Mouse (Mus musculus) cerebellum, adult 11 months (tissue): Measurements from ENCODE around the gene Ngfr.
"Not testable (repeated sequence)": the region's sequence is repeated elsewhere in the genome, so short reads cannot be mapped to it uniquely, and the experiment has no call there.

Experiments
- DNase-seq: peaks from one replicate; pipeline ENCODE4 v3.0.0; 2022

The Ngfr gene

GRCm38 (mm10) chr11:95587423-95587951 is at the start of gene Ngfr:
Gene Ngfr (minus strand): TSS chr11:95587735.
- no peak for DNase-seq

DNA sequence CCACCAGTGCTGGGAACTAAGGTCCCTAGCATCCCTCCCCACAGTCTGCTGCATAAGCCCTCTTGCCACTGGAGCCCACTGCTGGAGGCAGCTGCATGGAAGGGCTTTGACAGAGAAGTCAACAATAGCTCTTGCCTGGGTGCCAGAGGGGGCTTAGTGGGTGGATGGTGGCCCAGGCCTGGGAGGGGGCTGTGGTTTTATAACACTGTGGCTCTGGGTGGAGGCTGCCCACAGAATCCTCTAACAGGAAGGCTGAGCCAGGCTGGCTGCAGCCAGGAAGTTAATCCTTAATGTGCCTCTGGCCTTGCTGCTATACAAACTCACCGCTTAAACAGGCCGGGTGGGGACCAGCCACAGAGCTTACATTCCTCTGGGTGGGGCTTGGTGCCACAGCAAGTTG is 47.5 kb upstream of the Ngfr start:
- DNase-seq = no peak

DNA sequence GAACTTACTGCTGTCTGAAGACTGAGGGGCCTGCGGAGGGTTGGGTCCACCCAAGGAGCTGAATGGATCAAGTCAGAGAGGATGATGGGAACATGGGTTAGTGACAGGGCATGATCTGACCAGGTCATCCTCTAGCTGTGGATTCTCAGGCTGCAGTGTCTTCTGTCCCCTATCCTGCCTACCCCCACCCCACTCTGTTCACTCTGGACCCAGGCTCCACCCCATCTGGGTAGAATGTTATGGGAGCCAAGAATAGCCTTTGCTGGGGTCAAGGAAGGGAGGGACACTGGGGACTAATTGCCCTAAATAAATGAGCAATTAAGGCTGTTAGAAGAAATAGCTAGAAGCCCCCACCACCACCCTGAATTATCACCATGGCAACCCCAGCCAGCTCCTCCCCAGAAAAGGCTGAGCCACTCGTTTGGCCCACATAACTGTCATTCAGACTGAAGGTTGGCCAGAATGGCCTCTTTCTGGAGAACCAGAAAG is 46.0 kb upstream of the Ngfr start:
- DNase-seq = no peak

DNA sequence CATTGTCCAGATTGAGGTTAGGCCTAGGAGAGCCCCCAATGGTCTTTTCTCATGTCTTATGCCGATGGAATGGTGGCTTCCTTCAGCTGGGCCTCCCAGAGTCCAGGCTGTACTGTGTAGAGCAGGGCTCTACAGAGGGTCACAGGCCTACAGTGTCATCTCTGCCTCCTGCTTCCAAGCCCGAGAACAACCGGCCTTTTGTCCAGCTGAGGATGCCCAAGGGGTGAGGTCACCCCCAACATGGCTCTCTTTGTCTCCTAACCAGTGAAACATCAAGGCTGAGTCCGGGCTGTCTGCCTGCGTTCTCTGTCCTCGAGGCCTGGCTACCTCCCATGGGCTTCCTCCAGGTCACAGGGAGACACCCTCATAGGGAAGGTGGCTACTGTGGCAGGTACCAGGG is 44.9 kb upstream of the Ngfr start:
- DNase-seq = no peak

DNA sequence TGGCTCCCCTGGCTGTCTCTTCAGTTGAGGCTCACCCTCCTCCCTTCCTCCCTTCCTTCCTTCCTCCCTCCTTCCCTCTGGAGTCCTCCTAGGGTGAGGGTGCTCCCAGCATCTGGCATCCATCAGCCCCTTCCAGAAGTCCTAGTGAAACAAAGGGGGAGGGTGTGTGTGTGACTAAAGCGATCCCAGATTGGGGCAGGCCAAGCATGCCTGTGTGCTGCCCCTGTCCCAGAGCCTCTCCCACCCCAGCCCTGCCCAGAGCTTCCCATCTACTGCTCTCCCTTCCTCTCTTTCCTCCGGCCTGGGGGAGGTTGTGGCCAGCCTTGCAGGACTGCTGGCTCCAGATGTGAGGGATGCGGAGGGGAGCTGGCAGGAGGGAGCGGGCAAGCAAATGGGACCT is 43.8 kb upstream of the Ngfr start:
- no peak for DNase-seq

GRCm38 (mm10) chr11:95630558-95630957 is 43.0 kb upstream of the Ngfr start:
- no peak for DNase-seq

- no peak for DNase-seq
Measured at GRCm38 (mm10) chr11:95622426-95622825, 34.9 kb upstream of the Ngfr start.

DNA sequence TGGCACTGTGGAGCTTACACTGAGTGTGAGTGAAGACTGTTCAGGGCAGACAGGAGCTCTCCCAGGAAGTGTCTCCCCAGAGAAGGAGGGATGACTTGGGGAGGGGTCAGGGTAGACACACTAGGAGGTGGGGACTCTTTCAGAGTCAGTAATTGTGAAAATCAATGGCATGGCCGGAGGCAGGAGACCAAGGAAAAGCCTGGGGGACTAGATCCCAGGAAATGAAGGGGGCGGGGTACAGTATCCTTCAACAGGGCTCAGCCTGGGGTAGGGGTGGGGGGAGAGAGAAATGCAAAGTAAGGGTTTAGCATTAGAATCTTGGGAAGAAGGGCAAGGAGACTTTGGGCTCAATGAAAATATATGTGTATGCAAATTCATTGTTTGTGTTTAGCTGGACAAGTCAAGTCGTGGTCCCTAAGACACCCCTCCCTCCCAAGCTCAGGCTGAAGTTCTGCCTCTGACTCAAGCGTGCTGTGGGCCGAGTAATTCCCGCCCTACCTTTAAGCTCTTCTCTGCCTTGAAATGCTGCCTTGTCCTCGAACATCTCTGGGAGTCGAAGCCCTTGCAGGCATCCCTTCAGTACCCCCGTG is 34.1 kb upstream of the Ngfr start:
- no peak for DNase-seq

- no peak for DNase-seq
Measured at GRCm38 (mm10) chr11:95621010-95621409, 33.5 kb upstream of the Ngfr start.

- DNase-seq = no peak
Measured at GRCm38 (mm10) chr11:95619886-95620444, 32.4 kb upstream of the Ngfr start.

DNA sequence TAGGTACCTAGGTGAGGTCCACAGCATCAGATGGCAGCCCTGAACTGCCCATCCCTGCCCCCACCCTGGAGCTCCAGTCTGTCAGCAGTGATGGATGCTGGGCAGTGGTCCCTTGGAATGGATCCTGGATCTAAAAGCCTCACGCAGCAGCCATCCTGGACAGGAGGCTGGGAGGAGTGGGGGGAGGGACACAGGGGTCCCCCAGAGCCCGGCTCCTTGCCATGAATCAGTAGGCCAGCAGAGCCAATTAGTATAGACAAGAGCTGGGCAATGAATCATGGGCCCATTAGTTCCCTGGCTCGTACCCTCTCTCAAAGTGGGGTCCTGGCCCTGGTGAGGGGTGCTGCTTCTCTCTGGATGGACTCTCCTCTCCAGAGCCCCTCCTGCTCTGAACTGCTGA is 31.5 kb upstream of the Ngfr start:
- DNase-seq = no peak

GRCm38 (mm10) chr11:95617785-95618465 is 30.4 kb upstream of the Ngfr start:
- no peak for DNase-seq

- no peak for DNase-seq
Measured at GRCm38 (mm10) chr11:95614739-95615138, 27.2 kb upstream of the Ngfr start.

- no peak for DNase-seq
Measured at GRCm38 (mm10) chr11:95611283-95611682, 23.7 kb upstream of the Ngfr start.

DNA sequence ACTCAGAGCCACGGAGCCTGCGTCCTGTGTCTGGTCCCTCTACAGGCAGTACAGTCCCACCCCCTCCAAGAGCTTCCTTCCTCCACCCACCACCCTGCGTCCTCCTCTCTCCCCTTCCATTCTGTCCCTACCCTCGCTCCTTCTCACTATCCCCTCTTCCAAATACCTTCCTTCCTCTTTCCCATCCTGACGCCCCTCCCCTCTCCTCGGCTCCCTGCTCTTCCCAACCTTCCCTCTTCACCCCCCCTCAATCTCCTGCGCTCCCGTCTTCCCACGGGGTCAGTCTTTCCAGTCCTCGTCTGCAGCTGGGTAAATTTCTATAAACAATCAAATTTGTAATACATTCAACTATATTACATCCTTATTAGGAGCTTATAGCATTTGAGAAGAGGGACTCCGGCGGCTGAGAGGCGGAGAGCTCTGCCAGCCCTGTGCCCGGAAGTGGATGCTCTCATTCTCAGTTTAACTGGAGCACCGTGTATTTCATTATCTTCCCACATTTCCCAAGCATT is 22.9 kb upstream of the Ngfr start:
- DNase-seq = no peak

- no peak for DNase-seq
Measured at GRCm38 (mm10) chr11:95609924-95610323, 22.4 kb upstream of the Ngfr start.

GRCm38 (mm10) chr11:95607286-95607685 is 19.8 kb upstream of the Ngfr start:
- DNase-seq = not testable (repeated sequence)

DNA sequence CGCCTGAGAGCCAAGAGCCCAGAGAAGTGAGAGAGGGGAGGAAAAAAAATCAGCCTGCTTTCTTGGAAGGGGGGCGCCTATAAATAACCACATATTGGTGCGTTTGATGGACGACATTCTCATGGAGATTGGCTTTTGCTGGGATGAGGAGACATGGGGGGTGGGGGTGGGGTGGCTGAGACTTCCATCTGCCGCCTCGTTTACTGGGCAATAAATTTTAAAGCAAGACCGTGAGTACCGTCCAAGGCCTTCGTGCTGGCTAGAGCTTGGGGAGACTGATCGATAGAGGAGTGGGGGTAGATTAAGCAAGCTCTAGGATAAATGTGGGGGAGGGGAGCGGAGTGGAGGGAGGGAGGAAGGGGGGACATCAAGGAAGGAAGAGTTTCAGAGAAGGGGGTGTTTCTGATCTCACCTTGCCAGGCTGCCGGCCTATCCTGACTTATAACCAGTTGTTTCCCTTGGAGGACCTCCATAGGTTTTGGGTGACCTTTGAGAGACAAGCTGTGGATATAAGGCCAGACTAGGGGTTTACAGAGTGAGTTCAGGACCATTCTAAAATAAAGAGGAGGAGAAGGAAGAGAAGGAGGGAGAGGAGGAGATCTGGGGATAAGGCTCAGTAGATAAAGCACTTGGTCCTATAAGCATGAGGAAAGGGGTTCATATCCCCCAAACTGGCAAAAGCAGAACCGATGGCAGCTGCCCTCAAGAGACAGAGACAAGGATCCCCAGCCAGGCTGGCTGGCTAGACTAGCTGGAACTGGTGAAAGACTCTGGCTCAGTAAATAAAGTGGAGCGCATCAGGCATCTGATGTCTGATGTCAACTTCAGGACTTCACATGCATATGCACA is 10.9 kb upstream of the Ngfr start:
- DNase-seq = no peak

- DNase-seq = no peak
Measured at GRCm38 (mm10) chr11:95597741-95598140, 10.2 kb upstream of the Ngfr start.

DNA sequence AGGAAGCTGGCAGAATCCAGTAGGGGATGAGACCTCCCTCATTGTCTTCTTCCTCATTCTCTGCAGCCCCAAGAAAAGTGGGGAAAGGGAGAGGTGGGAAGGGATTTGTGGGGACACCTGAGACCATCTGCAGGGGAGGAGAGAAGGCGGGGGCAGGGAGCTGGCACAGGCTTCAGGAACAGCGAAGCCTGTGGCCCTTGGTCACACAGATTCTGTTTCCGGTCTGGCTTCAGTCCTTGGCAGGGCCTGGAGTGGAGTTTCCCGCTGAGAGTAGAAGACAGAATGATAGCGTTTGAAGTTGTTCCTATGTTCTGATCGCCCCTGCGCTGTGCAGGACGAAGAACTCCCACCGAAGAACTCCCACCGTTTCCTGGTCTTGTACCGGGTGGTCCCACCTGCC is 9.2 kb upstream of the Ngfr start:
- no peak for DNase-seq

DNA sequence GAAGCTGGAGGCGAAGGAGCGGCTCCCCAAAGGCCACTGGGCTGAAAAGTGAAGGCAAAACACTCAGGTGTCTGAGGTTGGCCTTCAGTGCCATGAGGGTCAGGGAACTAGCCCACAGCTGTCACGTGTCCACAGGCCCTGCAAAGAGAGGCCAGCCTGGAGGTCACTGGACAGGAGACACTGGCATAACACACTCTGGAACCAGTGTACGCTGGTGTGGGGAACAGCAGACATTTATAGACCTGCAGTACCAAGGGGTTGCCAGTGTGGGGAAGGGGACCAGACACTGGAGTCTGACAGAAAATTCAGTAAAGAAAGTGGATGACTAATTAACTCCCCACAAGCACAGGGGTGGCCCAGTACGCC is 8.6 kb upstream of the Ngfr start:
- DNase-seq = no peak

DNA sequence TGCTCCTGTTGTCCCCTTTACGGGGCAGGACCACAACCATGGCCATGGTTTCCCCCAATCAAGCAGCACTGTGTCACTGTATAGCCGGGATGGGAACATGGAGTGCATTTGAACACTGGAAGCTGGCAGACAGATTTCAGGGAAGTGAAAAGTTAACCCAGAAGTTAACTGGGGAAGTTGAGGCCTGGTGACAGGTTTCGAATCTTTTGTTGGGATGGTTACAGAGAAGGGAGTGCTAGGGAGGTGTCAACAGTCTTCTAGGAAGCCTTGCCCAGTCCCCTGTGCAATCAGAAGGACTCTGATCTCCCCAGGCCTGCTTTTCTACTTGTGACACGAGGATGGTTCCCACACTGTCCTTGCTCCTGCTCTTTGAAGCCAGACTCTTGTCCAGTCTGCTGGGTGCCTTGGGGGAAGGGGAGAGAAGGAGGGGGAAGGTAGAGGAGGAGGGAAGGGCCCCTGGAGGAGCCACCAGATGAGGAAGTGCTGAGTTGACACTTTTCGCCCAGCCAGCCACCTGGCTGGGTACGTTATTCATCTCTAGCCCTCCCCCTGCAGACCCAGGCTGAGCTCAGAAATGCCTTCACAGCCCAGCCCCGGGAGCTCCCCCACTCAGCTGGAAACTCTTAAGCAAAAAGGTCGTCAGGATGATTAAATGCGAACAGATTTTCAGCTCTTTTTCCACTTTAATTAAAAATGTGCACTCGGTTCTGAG is 8.1 kb upstream of the Ngfr start:
- no peak for DNase-seq
